Mouse (Mus musculus) brain, embryonic 14.5 days (tissue): ENCODE data around the gene Tm4sf1.

ENCODE experiments used
- CTCF ChIP-seq: fragments of 200-500 bp; IDR thresholded peaks from 2 replicates; pipeline ENCODE4 v1.5.1; 2012; ENCODE audit warnings: inconsistent platforms, mild to moderate bottlenecking, moderate library complexity, borderline replicate concordance; ENCODE audit not compliant: insufficient read depth, insufficient read length; ENCODE audit errors: extremely low read depth
- POLR2A ChIP-seq: fragments of 200-500 bp; IDR thresholded peaks from 2 replicates; pipeline ENCODE4 v1.6.1; 2012; ENCODE audit warnings: mild to moderate bottlenecking, inconsistent platforms, borderline replicate concordance; ENCODE audit not compliant: poor library complexity, insufficient read depth, insufficient read length, severe bottlenecking; ENCODE audit errors: extremely low read depth

- TF ChIP-seq CTCF (no peak), POLR2A (no peak)
Observed at GRCm38 (mm10) chr3:57288944-57289491, 12.8 kb downstream of the Tm4sf1 start.
